Mouse (Mus musculus): ENCODE results near the gene Sept9.

GRCm38 (mm10) chr11:117384897-117385296, 185.4 kb downstream of the Sept9 start:
- TF ChIP-seq CTCF (IDR thresholded peaks at IDR 0.05; ENCODE audit: borderline replicate concordance, insufficient read depth, low read depth, low read length): peak; percentile 83
- TF ChIP-seq POLR2A (IDR thresholded peaks at IDR 0.05; ENCODE audit: borderline replicate concordance, insufficient read depth, low read length): no peak

Data from cerebellum, adult 2 months (tissue).